Mouse (Mus musculus): ENCODE results near the gene Tmtc2. TPM values are rescaled to one million over a fixed set of nuclear protein-coding genes. Genes with fewer than 3 reads are reported as not detected.

Gene Tmtc2
- total RNA-seq, 2 experiments from 2014 or later = 2.4 to 3.5 TPM

DNA sequence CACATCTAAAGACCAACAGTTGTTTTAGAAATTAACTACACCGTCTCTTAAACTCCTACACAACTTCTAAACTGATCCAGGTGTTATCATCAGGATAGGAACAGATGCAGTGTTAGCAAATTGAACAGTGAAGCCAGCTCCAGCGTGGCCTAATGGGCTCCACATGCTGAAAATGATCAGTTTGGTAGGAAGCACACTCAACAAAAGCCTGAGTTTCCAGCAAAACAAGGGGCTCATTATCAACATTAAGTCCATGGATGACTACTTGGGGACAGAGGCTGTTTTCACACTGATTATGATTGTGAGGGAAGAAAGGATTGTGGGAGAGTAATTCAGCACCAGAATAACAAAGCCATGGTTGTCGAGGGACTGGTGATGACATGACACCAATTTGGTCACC is 143.4 kb downstream of the Tmtc2 start:
- intact Hi-C loops (cut with DNase I; ENCODE audit: low total_unique reads) = no loop called here
- no peak for DNase-seq

DNA sequence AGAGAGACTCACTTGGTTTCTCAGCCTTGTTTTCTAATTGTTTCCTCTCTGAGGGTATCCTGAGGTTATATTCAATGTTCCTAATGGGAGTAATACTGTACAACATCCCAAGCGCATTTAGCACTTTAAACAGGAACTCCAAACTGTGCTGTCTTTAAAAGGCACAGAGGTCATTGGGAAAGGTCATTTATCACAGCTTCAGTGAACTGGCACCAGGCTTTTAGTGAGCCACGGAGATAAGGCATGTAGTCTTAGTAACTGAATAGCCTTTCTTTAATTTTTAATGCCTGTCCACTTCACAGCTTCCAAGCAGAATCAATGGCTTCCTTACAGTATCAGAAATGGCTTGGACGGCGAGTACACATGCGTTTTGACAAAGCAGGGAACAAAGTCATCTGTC is 144.0 kb downstream of the Tmtc2 start:
- DNase-seq = no peak
- intact Hi-C loops (cut with DNase I; ENCODE audit: low total_unique reads) = no loop called here

DNA sequence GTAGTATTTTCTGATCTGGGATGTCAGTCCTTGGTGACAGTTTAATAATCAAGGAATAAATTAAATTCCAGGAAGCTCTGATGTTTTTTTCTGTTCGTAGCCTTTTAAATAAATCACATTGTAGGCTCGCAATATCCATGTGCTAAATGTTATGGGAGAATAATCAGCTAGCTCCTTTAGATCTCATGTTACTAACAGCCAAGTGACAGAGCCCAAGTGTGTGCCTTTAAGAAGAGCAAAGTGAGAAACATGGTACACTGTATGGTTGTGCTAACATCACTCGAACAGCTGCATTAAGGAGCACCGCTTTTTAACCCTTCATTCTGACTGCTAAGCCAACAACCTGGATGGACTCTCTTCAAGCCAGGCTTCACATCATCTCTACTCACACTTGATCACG is 146.2 kb downstream of the Tmtc2 start:
- intact Hi-C loops (cut with DNase I; ENCODE audit: low total_unique reads) = no loop called here
- DNase-seq = no peak

DNA sequence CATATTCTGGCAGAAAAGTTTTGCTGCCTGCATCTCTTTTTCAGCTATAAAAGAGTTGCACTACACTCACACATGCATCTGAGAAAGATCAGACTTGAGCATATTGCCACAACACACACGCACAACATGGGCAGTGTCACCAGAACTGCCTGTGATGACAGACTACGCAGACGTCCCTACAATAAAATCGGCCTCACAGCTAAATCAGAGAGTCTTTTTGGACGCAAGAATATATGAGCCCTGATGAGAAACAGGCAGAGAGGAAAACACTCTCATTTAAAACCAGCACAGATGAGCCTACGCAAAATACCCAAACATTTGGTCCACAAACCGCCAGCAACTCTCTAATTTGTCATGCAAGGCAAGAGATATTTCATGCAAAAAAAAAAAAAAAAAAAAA is 146.6 kb downstream of the Tmtc2 start:
- intact Hi-C loops (cut with DNase I; ENCODE audit: low total_unique reads) = no loop called here
- no peak for DNase-seq

DNA sequence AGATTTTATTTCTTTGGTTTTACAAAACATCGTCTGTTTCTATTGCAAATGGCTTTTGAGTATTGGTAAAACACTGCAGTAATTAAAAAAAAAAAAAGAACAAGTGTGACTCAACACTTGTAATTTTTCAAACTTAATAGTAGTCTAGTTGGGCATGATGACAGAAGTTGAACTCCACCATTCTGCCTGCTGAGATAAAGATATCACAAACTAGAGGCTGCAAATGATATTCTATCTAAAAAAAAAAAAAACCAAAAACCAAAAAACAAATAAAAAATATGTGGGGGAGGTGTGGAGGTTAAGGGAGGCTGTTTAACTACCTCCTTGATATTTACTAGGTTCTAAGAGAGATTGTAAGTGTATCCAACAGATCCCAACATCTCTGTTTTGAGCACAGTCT is 149.2 kb downstream of the Tmtc2 start:
- intact Hi-C loops (cut with DNase I; ENCODE audit: low total_unique reads) = no loop called here
- no peak for DNase-seq

DNA sequence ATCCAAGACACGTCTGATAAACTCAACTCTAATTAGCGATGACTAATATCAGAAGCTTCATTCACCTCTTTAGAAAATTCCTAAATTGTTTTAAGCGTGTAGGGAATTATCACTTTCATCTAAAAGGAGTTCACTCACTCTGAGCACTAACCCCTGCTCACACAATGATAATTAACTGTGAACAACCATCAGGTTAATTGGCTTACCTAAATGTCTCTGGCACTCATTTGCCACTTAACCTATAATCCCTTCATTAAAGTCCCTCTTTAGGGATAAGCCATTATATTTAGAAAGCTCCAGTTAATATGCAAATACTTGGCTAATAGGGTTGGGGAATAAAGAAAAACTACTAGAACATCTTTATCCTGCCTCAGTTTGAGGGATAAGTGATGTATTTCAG is 151.1 kb downstream of the Tmtc2 start:
- intact Hi-C loops (cut with DNase I; ENCODE audit: low total_unique reads) = no loop called here

DNA sequence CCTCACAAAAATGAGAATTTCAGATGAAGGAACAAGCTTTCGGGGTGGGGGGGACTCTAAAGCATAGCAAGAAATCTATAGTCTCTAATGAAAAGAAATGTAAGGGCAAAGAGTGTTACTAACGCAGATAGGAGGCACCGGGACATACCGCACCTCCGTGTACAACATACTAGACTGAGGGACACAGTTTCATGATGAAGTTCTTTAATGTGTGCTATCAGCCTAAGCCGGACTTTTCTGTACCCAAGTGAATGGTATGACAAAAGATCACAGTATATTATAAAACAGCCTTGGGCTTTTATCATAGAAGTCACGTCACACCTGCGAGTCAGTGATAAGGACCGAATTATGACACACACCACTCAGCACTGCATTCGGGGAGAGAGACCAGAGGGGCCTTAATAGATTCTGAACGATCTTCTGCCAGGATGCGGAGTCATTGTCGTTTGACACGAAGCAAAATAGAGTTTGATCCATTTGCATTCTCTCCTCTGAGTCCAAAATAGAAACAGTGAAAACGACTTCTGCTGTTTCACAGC is 156.3 kb downstream of the Tmtc2 start:
- no peak for DNase-seq
- intact Hi-C loops (cut with DNase I; ENCODE audit: low total_unique reads) = no loop called here

More for the DNA sequence above, 151.1 kb downstream of the Tmtc2 start:
- DNase-seq = no peak

DNA sequence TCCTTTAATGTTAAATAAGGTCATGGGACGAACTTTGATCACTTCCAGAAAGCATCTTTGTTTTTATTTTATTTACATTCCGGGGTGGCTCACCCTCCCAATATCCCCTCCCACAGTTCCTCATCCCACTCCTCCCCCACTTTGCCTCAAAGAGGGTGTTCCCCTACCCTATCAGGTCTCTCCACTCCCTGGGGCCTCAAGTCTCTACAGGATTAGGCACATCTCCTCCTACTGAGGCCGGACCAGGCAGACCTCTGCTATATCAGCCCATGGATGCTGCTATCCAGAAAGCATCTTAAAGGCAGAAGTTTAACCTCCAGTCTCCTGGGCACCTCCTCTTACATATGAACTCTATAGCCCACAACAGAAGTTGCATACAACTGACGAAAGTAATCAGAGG is 157.7 kb downstream of the Tmtc2 start:
- DNase-seq = no peak
- intact Hi-C loops (cut with DNase I; ENCODE audit: low total_unique reads) = no loop called here

DNA sequence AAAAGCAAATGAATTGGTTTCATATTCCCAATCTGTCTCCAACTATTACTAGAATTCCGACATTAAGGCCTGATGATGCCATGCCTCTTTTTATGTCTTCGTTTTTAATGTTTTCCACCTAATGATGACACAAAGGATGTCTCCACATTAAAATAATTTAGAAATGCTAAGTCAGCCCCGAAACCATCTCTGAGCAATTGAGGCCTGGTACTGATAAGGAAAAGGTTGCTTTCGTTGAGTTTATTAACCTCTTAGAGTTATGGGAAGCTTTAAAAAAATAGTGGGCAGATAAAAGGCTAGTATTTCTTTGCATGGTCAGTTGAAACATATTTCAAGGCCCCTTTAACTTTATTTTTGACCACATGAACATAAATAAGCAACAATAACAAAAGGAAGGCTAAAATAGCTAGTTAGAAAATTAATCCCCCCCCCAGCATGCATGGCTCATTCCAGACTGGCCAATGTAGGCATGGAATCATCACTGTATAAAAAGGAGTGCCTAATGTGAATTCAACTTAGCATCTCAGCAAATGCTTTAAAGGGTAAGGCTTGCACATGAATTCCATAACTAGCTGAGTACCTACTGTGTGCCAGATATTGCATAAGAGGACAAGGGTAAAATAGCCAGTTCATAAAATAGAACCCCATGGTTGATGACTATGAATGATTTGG is 168.3 kb downstream of the Tmtc2 start:
- no peak for DNase-seq
- intact Hi-C loops (cut with DNase I; ENCODE audit: low total_unique reads) = no loop called here

DNA sequence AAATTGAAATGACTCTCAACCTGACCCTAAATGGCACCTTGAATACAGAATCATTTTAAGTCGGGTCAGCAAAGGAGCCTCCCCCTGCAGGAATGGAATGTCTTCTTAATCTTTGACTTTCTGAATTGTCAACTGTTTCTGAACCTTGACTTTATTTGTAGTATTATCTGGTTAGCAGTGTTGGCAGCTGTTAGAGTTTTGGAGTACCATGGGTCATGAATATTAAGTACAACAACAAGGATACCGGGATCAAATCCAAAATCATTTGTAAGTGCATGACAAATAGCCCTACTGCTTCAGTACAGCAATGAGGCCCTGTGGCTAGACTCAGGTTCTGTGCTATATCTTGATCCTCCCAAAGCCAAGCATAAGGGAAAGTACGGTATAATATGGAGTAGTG is 170.3 kb downstream of the Tmtc2 start:
- intact Hi-C loops (cut with DNase I; ENCODE audit: low total_unique reads) = no loop called here

DNA sequence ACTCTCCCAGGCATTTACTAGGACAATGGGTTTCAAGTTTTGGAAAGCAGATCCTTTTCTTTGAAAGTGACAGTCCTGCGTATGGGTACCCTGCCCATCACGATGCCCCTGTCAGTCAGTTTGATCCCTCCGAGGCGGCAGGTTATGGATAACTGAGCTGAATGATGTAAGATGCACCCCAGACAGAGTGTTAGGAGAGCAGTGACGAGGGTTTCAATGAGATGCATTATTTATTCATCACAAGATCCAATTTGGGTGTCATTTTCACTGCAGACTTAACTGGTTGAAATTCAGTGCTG is 171.8 kb downstream of the Tmtc2 start:
- no peak for DNase-seq
- intact Hi-C loops (cut with DNase I; ENCODE audit: low total_unique reads) = no loop called here

More for the DNA sequence above, 170.3 kb downstream of the Tmtc2 start:
- DNase-seq = no peak

DNA sequence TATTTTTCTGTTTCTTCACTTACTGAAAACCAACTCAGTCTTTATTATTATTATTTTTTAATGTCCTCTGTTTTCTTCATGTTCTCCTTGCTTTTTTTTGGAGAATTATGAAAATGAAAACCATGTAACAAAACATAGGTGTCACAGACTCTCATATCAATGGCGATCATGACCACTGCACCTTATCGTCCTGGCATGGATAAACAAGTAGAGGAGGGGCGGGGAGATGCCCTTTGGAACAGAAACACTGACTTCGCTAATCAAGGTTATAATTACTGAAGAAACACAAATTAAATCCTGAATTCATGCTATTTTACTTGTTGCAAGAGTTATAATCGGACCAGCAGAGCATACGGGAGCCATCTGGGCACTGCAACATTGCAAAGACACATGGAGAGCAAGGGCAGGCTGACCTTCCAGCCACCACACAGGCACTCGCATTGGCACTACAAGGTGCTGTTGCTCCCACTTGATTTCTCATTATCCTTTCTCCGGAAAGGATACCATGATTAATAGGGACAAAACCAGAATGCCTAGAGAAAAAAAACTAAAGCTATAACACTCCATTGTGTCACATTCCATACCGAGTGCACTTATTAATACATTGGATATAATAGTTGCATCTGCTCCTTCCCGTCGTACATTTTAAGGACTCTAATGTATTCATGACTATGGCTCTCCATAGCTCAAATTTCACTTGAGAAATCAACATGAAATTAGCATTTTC is 172.3 kb downstream of the Tmtc2 start:
- intact Hi-C loops (cut with DNase I; ENCODE audit: low total_unique reads) = no loop called here

DNA sequence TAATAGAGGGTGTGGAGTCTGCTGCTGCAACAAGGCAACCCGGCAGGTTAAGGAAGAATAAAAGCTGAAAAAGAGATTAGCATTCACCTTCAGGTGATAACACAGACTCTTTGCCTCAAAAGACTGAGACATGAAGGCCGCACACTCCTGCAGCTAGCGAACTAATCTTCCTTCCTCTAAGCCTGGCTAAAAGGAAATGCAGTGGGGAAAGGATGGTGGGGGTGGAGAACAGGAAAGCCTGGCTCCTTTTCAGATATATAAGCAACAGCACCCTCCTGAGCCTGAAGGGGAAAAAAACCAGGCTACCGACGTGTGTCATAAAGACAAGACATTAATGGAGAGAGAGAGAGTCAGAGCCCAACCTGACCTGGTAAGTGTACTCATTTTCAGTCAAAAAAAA is 174.9 kb downstream of the Tmtc2 start:
- DNase-seq = no peak
- intact Hi-C loops (cut with DNase I; ENCODE audit: low total_unique reads) = no loop called here

More for the DNA sequence above, 172.3 kb downstream of the Tmtc2 start:
- no peak for DNase-seq

DNA sequence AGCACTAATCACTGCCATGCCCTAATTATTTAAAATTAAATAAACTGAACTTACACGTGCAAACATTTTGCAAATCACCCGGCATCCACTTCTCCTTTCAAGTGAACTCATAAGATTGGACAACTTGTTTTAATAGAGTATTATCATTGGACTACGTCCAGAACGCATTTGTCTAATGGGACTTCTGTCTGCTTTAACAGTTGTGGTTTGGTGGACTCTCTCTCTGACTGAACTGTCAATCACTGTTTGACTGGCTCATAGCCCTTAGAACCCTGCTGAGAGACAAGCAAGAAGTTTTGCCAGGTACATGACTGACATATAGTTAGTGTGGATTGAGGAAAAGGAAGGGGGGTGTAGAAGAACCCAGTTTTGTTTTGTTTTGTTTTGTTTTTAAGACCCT is 190.2 kb downstream of the Tmtc2 start:
- intact Hi-C loops (cut with DNase I; ENCODE audit: low total_unique reads) = no loop called here
- no peak for DNase-seq

DNA sequence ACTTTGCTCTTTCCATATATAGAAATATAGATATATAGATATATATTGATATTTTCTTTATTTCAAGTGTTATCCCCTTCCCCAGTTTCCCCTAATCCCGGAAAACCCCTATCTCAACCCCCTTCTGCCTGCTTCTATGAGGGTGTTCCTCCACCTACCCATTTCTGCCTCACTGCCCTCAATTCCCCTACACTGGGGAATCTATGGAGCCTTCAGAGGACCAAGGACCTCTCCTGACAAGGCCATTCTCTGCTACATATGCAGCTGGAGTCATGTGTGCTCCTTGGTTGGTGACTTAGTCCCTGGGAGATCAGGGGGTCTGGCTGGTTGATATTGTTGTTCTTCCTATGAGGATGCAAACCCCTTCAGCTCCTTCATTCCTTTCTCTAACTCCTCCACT is 192.5 kb downstream of the Tmtc2 start:
- DNase-seq = no peak
- intact Hi-C loops (cut with DNase I; ENCODE audit: low total_unique reads) = no loop called here

DNA sequence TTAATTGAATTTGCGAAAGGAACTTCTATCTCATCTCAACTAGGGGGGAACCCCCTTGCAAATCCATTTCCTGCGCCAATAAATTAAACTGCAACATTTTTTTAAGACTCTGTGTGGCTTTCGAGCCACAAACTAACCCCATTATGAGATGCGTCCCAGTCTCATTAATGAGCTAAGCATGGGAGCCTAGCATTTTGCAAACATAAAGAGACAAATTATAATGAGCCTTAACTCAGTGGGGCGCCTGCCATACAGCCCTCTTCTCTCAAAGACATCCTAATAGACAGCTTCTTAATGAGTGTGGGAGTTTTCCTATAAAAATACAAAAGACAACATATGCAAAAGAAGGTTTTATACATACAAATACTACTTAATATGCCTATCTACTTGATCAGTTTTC is 193.0 kb downstream of the Tmtc2 start:
- no peak for DNase-seq
- intact Hi-C loops (cut with DNase I; ENCODE audit: low total_unique reads) = no loop called here

DNA sequence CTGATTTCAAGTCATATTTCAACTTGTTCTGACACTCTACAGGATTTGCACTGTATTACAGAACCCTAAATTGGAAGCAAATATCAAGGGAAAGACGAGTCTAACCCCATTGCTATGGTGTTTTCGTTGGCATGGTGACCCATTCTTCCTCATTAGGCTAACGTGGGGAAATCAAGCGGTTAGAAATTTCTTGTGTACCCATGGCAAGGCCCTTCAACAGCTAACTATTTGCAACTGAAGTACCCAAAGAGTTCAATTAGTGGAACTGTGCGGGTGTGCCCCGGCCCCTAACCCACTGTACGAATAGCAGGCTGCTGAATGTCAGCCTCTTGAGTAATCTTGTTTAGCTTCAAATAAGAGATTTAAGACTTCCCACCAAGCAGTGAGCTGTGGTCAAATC is 193.7 kb downstream of the Tmtc2 start:
- DNase-seq = no peak
- intact Hi-C loops (cut with DNase I; ENCODE audit: low total_unique reads) = no loop called here

DNA sequence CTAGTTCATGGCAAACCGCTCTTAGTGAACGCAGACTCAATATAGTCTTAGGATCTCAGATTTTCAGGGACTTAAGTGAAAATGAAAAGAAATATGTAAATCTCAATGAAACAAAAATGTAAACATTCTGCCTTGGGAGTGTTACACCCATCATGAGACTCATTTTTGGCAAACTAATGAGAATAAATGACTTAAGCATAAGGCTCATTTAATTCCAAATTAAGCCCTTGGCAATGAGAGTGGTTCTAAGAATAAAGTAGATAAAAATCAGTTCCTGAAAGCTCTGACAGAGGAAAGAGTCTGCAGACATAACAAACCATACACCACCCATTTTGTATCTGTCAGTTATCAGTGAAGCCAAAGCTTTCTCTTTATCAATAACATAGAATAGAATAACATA is 196.5 kb downstream of the Tmtc2 start:
- intact Hi-C loops (cut with DNase I; ENCODE audit: low total_unique reads) = no loop called here
- DNase-seq = no peak

DNA sequence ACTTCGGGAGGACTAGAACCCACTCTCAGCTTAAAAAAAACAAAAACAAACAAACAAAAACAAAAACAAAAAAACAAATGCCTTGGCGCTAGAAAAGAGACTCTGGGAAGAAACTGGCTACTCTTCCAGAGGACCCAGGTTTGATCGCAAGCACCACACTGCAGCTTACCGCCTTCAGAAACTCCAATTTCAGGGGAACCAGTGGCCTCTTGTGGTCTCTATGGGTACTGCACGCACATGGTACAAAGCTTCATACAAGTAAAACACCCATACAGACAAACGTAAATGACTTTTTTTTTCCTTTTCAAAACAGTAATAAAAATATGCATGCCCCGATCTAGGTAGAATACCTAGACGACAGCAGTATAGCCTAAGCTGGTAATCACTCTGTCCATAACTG is 201.0 kb downstream of the Tmtc2 start:
- intact Hi-C loops (cut with DNase I; ENCODE audit: low total_unique reads) = no loop called here
- DNase-seq = no peak

DNA sequence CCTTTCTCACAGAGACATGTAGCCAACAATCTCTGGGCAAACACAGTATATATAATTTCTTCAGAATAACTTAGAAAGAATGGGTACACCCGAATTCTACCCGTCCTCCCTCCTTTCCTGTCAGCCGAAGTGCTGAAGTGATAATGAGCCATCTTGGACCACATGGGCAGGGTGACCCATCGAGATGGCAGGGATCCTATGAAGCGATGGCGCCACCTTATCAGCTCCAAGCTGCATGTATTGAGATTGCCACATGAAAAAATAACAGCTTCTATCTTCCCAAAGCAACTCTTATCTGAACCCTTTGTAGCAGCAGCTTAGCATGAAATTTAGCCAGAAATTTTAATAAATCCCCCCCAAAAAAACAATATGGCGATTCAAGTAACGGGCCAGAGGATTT is 206.0 kb downstream of the Tmtc2 start:
- intact Hi-C loops (cut with DNase I; ENCODE audit: low total_unique reads) = no loop called here

DNA sequence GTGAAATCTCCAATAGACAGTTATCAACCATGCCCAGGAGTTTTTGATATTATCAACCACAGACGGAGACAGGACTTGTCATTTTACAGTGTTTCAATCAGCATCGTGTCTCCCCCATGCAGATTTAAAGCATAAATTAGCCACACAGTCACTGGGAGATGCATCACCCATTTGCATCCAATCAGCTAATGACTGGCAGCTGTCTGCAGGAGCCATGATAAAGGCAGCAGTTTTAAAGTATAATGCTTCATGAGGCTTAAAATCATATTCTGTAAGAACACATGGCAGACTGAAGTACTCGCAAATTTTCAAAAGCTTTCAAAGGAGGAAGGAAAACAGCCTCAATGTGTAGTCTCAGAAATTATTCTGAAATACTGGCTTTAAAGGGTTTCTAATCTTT is 209.8 kb downstream of the Tmtc2 start:
- intact Hi-C loops (cut with DNase I; ENCODE audit: low total_unique reads) = no loop called here
- DNase-seq = no peak

More for the DNA sequence above, 206.0 kb downstream of the Tmtc2 start:
- DNase-seq = no peak

All from gastrocnemius, postnatal 14 days (tissue).